Mouse (Mus musculus) cortical plate, adult 2 months (tissue): ENCODE data around the gene Tbc1d14. TPM values are rescaled to one million over a fixed set of nuclear protein-coding genes. Genes with fewer than 3 reads are reported as not detected.

Experiments
- H3K27ac ChIP-seq: fragments of 200-500 bp; 2 replicates; pipeline ENCODE4 v1.5.1; 2012; ENCODE audit warnings: low read length, control low read depth, inconsistent platforms; ENCODE audit not compliant: insufficient read depth
- H3K4me1 ChIP-seq: fragments of 200-500 bp; 2 replicates; pipeline ENCODE4 v1.6.1; 2011; ENCODE audit warnings: low read length; ENCODE audit not compliant: control insufficient read depth, insufficient read depth
- H3K4me3 ChIP-seq: fragments of 200-500 bp; 2 replicates; pipeline ENCODE4 v1.5.1; 2011; ENCODE audit warnings: mild to moderate bottlenecking, low read length, control low read depth; ENCODE audit not compliant: insufficient read depth
- CTCF ChIP-seq: fragments of 200-500 bp; IDR thresholded peaks from 2 replicates; pipeline ENCODE4 v1.5.1; 2011; ENCODE audit warnings: mild to moderate bottlenecking, control low read depth, low read length; ENCODE audit not compliant: insufficient read depth; ENCODE audit errors: extremely low read depth
- POLR2A ChIP-seq: fragments of 200-500 bp; IDR thresholded peaks from 2 replicates; pipeline ENCODE4 v1.6.1; 2011; ENCODE audit warnings: mild to moderate bottlenecking, low read length, control low read depth; ENCODE audit not compliant: insufficient read depth; ENCODE audit errors: extremely low read depth
- polyA plus RNA-seq: library from polyadenylated mRNA; depleted of rRNA; stranded (reverse); fragments of >200 nt; gene quantifications from 2 replicates; pipeline ENCODE4 v1.2.3, GENCODE M21; 2012

Gene Tbc1d14
- polyA plus RNA-seq, 1 experiment: 67.0 TPM

GRCm38 (mm10) chr5:36570098-36570497 lies 23.0 kb downstream of the Tbc1d14 start:
- H3K27ac ChIP-seq: no peak overlapping the region
- no peak overlapping the region for H3K4me3 ChIP-seq
- peaks cover 17% of the 10 kb centered on the region for H3K4me1 ChIP-seq
- no peak for TF ChIP-seq POLR2A
- TF ChIP-seq CTCF: no peak

- TF ChIP-seq POLR2A (no peak), CTCF (no peak)
- peaks cover 16% of the 10 kb centered on the region for H3K4me1 ChIP-seq
- H3K4me3 ChIP-seq: no peak overlapping the region
- no peak overlapping the region for H3K27ac ChIP-seq
Observed at GRCm38 (mm10) chr5:36568118-36568517, 25.0 kb downstream of the Tbc1d14 start.

- TF ChIP-seq CTCF: no peak
- TF ChIP-seq POLR2A: no peak
- Histone ChIP-seq H3K4me1 (peaks cover 14% of the 10 kb centered on the region), H3K4me3 (no peak overlapping the region), H3K27ac (no peak overlapping the region)
Observed at GRCm38 (mm10) chr5:36567627-36568026, 25.4 kb downstream of the Tbc1d14 start.

GRCm38 (mm10) chr5:36564530-36564929 lies 28.5 kb downstream of the Tbc1d14 start:
- Histone ChIP-seq H3K27ac (no peak overlapping the region), H3K4me1 (peaks cover 16% of the 10 kb centered on the region)
- no peak for TF ChIP-seq POLR2A
- no peak for TF ChIP-seq CTCF

GRCm38 (mm10) chr5:36563741-36564140 lies 29.3 kb downstream of the Tbc1d14 start:
- Histone ChIP-seq H3K4me1 (peaks cover 16% of the 10 kb centered on the region), H3K4me3 (no peak overlapping the region), H3K27ac (peak overlapping the region; percentile 44)
- TF ChIP-seq POLR2A (no peak), CTCF (no peak)

More at GRCm38 (mm10) chr5:36564530-36564929, 28.5 kb downstream of the Tbc1d14 start:
- H3K4me3 ChIP-seq: no peak overlapping the region

- H3K4me1 ChIP-seq: peaks cover 16% of the 10 kb centered on the region
- TF ChIP-seq POLR2A (no peak), CTCF (no peak)
- 0 out of 2 replicates have a peak overlapping the region, but pooled peaks have one; percentile 44 for H3K27ac ChIP-seq
- H3K4me3 ChIP-seq: no peak overlapping the region
Observed at GRCm38 (mm10) chr5:36562791-36563445, 30.2 kb downstream of the Tbc1d14 start.

GRCm38 (mm10) chr5:36561509-36561908 lies 31.6 kb downstream of the Tbc1d14 start:
- TF ChIP-seq POLR2A (no peak), CTCF (no peak)
- peaks cover 10% of the 10 kb centered on the region for H3K4me1 ChIP-seq
- H3K4me3 ChIP-seq: no peak overlapping the region
- H3K27ac ChIP-seq: no peak overlapping the region

- Histone ChIP-seq H3K27ac (no peak overlapping the region), H3K4me1 (peaks cover 7% of the 10 kb centered on the region), H3K4me3 (no peak overlapping the region)
- no peak for TF ChIP-seq CTCF
Observed at GRCm38 (mm10) chr5:36560490-36560889, 32.6 kb downstream of the Tbc1d14 start.

GRCm38 (mm10) chr5:36559510-36560235 lies 33.4 kb downstream of the Tbc1d14 start:
- Histone ChIP-seq H3K4me1 (peaks cover 6% of the 10 kb centered on the region), H3K27ac (no peak overlapping the region), H3K4me3 (no peak overlapping the region)
- no peak for TF ChIP-seq POLR2A
- TF ChIP-seq CTCF: no peak

GRCm38 (mm10) chr5:36559106-36559505 lies 34.0 kb downstream of the Tbc1d14 start:
- no peak for TF ChIP-seq POLR2A
- no peak for TF ChIP-seq CTCF
- no peak overlapping the region for H3K4me3 ChIP-seq
- H3K4me1 ChIP-seq: peaks cover 4% of the 10 kb centered on the region

More at GRCm38 (mm10) chr5:36559106-36559505, 34.0 kb downstream of the Tbc1d14 start:
- no peak overlapping the region for H3K27ac ChIP-seq
